Mouse (Mus musculus) left cerebral cortex, postnatal 4 days (tissue): ENCODE data around the gene Ptrh2. TPM values are rescaled to one million over a fixed set of nuclear protein-coding genes. Genes with fewer than 3 reads are reported as not detected.

Source experiments
- DNase-seq: peaks from one replicate; pipeline ENCODE4 v3.0.0-alpha.2; 2022
- intact Hi-C: fragments of 180-260 bp; cut with DNase I; formaldehyde crosslinking; loops from one replicate; pipeline ENCODE4 v1.15.1; 2025
- total RNA-seq, 2 experiments: library from RNA; stranded (reverse); gene quantifications; 2 replicates each; pipeline ENCODE4 v1.2.3; 2021

Ptrh2 gene
- total RNA-seq, 2 experiments from 2014 or later: 15.1 to 18.5 TPM

- intact Hi-C loops: no loop called here
- no peak for DNase-seq
These were observed 16.2 kb upstream of the Ptrh2 start for GRCm38 (mm10) chr11:86667553-86667952.

DNA sequence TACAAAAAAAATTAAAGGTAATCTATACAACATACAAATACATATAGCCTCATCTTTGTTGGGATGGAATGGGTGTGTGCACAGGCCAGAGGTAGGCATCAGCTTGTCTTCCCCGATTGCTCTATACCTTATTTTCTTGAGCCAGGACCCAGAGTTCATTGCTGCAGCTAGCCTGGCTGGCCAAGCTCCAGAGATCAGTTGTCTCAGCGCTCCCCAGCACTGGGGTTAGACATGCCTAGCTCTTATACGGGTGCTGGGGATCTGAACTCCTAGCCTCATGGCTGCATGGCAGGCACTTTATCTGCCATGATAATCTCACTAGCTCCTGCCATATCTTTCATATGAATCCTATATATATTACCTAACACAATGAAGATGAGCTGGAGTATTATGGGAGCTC lies 15.6 kb upstream of the Ptrh2 start:
- DNase-seq: no peak
- intact Hi-C loops: no loop called here

DNA sequence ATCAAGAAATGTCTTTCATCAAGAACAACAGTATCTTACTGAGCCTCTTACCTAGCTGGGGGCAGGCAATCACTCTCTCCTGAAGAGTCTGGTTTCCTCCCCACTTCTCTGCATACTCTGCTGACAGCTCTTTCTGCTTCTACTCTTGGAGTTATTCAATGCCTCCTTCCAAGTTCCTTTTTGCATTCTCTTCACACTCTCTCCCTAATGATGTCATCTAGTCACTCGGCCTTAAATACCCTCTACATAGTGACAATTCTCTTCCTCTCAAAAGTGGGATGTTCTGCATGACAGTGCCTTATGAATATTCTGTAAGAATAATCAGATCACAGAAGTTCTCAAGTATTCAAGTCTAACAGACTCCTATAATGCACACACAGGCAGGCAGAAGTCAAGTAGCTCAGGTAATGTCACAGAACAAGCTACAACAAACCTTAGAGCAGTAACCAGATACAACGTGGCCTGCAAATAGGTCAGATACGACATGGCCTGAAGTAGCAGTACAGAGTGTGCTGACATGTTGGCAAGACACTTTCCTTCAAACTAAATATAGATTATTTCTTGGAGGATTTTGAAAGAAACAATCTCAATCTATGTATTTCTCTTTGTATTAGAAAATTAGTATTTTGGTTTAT lies 12.6 kb upstream of the Ptrh2 start:
- intact Hi-C loops: no loop called here
- no peak for DNase-seq

GRCm38 (mm10) chr11:86672772-86673171 lies 11.0 kb upstream of the Ptrh2 start:
- intact Hi-C loops: no loop called here
- DNase-seq: no peak

DNA sequence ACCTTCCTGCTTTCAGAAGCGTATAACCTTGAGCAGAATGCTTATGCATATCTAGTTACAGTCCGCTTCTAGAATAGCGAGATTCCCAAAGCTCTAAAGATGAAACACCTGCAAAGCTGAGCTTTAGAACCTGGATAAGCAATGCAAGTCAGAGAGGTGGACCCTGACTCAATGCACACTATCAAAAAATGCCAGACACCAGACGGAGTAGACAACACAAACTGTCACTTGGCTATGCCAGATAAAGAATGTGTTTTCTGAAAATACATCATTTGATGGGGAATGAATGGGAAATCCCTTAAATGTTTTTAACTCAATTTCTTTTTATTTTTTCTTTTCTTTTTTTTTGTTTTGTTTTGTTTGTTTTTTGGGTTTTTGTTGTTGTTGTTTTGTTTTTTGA lies 8.3 kb upstream of the Ptrh2 start:
- intact Hi-C loops: no loop called here

GRCm38 (mm10) chr11:86678957-86679356 lies 4.8 kb upstream of the Ptrh2 start:
- intact Hi-C loops: no loop called here
- DNase-seq: no peak

More for the DNA sequence above, 8.3 kb upstream of the Ptrh2 start:
- DNase-seq: no peak

GRCm38 (mm10) chr11:86680729-86681128 lies 3.1 kb upstream of the Ptrh2 start:
- intact Hi-C loops: no loop called here
- no peak for DNase-seq

DNA sequence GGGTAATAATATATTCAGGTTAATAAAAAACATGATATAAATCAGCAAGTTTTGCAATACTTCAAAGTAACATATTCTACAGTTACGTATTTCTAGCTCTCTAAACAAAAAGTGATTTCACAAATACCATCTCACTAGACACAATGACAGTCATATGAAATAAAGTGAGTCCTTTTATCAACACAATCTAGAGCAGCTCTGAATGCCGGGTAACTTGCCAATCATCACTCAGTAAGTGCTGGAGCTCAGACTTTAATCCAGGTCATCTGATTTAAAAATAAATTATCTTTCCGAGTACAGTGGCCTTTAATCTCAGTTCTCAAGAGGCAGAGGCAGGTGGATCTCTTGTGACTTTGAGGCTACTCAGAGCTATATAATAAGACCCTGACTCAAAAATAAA lies 2.4 kb upstream of the Ptrh2 start:
- intact Hi-C loops: no loop called here
- no peak for DNase-seq

GRCm38 (mm10) chr11:86682861-86683260 lies 924 bp upstream of the Ptrh2 start:
- intact Hi-C loops: no loop called here
- DNase-seq: no peak

GRCm38 (mm10) chr11:86684126-86685012 lies 584 bp downstream of the Ptrh2 start:
- no peak for DNase-seq
- intact Hi-C loops: no loop called here

DNA sequence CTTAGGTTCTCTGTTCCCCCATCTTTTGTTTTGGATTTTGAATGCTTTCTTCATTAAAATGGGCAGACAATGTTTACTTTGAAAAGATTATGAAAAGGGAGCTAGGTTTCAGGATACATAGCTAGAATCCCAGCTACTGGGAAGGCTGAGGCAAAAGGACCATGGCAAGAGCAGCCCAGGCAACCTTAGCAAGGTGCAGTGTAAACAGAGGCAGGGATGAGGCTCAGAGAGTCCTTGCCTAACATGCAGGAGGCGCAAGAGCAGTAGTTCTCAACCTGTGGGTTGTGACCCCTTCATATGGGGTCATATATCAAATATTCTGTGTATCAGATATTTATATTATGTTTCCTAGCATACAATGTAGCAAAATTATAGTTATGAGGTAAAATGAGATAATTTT lies 1.6 kb downstream of the Ptrh2 start:
- intact Hi-C loops: no loop called here
- DNase-seq: no peak

DNA sequence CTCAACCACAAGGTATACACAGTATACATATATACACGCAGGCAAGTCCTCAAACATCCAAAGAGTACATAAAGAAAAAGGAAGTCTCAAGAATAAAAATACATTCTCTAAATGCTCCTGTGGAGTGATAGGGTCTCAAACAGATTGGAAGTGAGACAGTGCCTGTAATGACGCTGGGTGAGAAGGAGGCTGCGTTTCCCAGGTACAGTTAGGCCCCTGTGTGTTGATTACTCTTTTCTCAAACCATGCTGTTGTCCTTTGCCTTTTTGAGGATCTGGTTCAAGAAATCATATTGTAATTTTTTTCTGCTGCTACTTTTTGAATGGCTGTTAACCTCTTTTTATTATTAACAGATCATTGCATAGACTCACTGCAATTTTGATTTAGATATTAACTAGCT lies 6.6 kb downstream of the Ptrh2 start:
- no peak for DNase-seq

DNA sequence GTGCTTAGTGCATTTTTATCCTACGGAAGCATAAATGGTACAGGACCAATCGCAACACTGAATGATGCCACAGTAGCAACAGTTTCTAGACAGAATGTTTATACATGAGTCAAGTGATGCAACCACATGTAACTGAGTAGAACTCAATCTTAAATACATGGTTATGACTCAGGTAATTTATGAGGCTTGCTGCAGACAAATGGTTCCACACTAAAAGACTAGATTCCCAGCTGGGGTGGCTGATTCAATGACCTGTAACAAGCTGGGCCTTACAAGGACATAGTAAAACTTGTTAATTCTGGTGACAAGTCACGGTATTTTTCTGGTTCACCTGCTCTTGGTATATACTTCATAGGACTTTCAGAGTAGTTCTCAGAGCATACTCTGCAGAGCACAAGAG lies 7.7 kb downstream of the Ptrh2 start:
- DNase-seq: no peak
- intact Hi-C loops: no loop called here

More for the DNA sequence above, 6.6 kb downstream of the Ptrh2 start:
- intact Hi-C loops: no loop called here

DNA sequence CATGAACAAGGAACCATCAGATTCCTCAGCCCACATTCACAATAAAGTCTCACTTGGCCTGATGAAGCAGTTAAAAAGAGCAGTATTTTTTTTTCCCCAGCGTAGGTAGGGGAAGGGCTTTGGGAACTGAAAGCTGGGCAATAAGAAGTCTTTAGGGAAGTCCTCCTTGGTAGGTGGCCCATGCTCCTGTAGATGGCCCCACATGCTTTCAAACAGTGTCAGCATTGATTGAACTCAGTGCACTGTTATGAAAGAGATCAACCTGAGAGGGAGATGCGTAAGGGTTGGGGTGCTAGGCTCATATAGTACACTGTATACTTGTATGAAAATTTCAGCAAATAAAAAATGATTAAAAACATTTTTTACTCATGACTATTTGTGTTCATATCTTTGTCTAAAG lies 8.2 kb downstream of the Ptrh2 start:
- no peak for DNase-seq
- intact Hi-C loops: no loop called here

GRCm38 (mm10) chr11:86692546-86692945 lies 8.8 kb downstream of the Ptrh2 start:
- intact Hi-C loops: no loop called here

GRCm38 (mm10) chr11:86695461-86695860 lies 11.7 kb downstream of the Ptrh2 start:
- intact Hi-C loops: no loop called here

More at GRCm38 (mm10) chr11:86692546-86692945, 8.8 kb downstream of the Ptrh2 start:
- DNase-seq: no peak

DNA sequence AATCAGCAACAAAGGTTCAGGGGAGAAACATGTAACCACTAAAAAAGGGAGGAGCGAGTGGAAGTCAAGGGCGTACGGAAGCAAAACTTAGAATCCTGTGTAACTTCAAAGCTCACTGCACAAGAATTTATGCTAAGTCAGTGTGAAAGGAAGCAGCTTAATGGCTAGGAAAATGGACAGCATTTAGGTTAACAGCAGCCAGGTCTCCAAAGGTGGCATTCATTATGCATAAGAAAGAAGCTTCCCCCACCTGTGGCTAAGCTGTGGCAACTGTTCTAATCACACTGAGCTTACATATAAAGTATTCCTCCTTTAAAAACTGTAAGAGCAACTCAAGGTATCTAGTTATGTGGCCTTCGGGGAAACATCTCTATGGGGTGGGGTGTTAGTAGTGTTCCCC lies 17.4 kb downstream of the Ptrh2 start:
- DNase-seq: no peak
- intact Hi-C loops: loop anchor here (10.0 kb wide), 1 partner anchor 74 kb away; no protein-coding TSS in a partner anchor

More at GRCm38 (mm10) chr11:86695461-86695860, 11.7 kb downstream of the Ptrh2 start:
- no peak for DNase-seq

- DNase-seq: no peak
- intact Hi-C loops: loop anchor here (10.0 kb wide), 1 partner anchor 330 kb away; no protein-coding TSS in a partner anchor
These were observed 30.8 kb downstream of the Ptrh2 start for GRCm38 (mm10) chr11:86714606-86715005.

DNA sequence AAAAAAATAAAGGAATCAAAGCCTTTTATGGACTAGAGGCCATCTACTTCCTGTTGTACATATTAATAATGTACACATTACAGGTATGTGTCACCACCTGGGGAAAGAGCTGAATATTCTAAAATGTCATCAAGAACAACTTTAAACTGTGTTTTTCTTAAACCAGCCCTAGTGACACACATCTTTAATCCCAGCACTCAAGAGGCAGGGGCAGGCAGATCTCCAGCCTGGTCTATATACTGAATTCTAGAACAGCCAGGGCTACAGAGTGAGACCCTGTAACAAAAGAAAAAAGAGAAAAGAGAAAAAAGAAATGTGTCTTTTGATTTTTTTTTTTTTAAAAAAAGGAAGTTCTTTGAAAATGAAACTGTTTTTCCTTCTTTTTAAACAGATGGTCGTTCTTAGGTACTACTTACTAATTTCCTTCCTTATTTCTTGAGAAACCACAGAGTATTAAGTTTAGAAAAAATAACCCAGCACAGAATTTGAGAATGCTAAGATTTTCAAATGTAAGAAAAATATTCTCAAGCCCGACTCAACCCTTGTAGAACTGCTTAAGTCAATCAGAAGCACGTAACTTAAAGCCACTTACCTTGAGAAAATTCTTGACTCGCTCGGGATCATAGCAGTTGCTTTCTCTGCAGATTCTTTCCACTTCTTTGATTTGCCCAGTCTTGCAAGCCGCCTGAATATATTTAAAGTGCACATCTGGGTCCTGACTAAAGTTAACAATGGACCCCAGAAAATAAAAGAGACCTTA lies 33.7 kb downstream of the Ptrh2 start:
- intact Hi-C loops: loop anchor here (10.0 kb wide), 1 partner anchor 327 kb away; no protein-coding TSS in a partner anchor
- no peak for DNase-seq

GRCm38 (mm10) chr11:86718369-86718768 lies 34.6 kb downstream of the Ptrh2 start:
- intact Hi-C loops: loop anchor here (10.0 kb wide), 1 partner anchor 326 kb away; no protein-coding TSS in a partner anchor
- no peak for DNase-seq

DNA sequence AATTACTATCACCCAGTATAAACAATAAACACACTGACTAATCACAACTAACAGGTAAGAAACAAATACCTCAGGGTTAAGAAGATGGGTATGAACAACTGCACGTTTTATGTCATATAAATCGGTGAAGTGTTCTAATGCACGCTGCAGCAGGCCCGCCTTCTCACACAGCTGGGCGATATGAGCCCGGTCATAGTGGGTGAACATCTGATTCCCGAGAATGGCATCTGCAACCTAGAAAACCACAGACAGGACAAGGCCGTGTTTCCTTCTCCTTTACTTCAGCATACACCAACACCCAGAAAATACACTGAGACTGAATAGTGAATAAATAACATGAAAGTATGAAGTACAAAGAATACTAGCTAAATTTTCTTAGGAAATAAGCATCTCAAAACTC lies 35.6 kb downstream of the Ptrh2 start:
- no peak for DNase-seq
- intact Hi-C loops: loop anchor here (10.0 kb wide), 1 partner anchor 325 kb away; no protein-coding TSS in a partner anchor
